Mouse (Mus musculus): ENCODE data around the gene Stx8.

The Stx8 gene

GRCm38 (mm10) chr11:68030771-68031170 lies 64.8 kb downstream of the Stx8 start:
- in situ Hi-C loops (cut with MboI; ENCODE audit: unreplicated experiment in 2 of 2), result no loop called here

DNA sequence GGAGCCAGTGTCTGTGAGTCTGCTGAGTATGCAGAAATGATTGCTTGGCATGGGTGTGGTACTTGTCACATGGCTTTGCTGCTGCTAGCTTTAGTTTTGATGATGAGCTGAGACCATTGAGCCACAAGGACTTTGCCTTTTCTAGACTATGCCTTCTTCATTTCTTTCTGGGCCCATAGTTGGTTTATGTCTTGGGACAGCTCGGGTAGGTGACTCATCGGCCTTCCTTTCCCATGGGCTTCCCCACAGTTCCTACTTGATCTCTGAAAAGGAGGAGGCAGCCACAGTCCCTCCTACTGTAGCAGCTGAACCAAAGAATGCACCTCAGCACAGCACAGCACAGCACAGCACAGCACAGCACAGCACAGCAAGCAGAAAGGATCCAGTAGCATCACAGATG lies 66.5 kb downstream of the Stx8 start:
- in situ Hi-C loops (cut with MboI; ENCODE audit: unreplicated experiment in 2 of 2), result no loop called here

DNA sequence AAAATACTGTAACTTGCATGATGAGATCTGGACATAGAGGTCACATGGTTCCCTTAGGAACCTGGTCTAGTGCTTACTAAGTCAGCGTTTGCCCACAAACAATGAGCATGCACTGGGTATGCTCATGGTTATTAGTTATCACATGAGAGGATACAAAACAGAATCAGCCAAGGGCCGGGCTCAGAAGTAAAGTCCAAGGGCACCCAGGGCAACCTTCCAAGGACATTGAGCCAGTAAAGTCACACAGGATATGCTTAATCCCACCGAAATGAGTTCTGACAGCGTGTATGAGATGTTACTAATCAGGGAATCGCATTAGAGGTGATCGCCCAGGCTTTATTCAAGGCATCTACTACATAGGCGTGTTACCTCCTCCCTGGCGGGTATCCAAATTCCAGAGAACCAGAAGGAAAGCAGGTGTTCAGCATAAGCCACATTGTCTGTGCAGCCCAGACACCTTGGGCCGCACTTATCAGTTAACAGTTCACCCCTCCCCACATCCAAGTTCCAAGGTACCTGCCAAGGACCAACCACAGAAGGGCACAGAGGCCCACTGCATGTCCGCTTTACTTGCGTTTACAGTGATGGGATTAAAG lies 67.4 kb downstream of the Stx8 start:
- in situ Hi-C loops (cut with MboI; ENCODE audit: unreplicated experiment in 2 of 2), result no loop called here

- in situ Hi-C loops (cut with MboI; ENCODE audit: unreplicated experiment in 2 of 2), result no loop called here
Observed at GRCm38 (mm10) chr11:68034422-68034821, 68.4 kb downstream of the Stx8 start.

- in situ Hi-C loops (cut with MboI; ENCODE audit: unreplicated experiment in 2 of 2), result no loop called here
Observed at GRCm38 (mm10) chr11:68035303-68035891, 69.4 kb downstream of the Stx8 start.

DNA sequence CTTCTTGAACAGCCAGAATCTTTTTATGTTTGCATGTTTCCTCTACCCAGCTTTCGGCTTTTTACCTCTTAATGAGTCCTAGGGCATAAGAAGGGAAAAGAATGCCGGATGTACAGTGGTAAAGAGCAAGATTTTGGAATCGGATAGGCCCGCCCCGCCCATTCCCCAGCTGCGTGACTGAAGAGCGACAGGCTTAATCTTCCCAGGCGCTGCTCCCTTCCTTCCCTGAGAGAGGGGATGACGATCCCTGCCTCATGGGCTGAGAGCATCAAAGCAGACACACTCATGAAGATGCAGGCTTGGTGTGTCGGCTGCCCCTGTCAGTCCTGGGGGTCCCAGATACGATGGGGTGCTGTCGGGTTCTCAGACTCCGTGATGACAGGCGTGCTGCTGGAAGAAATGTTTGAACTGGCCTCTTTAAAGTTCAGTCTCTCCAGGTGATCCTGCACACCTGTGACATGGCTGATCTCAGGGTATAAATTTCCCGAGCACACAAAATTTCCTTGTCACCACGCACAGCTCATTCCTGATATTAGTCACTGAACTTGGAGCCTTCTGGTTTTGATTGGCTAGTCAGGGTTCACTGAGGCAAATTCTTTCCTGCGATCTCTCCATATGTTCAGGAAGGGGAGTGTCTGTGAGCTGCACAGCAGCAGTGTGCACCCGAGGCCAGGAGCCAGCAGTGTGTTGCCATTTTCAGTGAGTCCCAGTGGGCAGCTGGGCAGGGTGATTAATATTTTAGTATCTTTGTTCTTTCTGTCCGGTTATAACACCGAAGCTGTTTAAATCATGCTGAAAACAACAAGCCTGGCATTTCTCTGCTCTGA lies 70.4 kb downstream of the Stx8 start:
- in situ Hi-C loops (cut with MboI; ENCODE audit: unreplicated experiment in 2 of 2), result no loop called here

DNA sequence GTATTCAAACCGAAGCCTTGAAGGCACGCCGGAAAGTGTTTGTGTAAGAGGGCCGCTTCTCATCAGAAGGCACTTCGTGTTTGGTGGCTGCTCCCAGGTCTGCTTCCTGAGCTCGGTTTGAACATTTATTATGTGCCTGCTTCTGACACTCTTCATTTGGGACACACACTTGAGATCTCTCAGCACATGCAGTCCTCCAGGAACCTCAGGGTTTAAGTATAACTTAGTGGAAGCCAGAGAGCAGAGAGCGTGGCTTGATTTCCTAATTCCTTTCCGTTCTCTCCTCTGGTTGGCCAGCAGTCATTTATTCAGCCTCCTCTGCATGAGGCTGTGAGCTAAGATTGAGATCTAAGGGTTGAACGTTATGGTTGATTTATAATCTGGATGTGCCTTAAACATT lies 71.1 kb downstream of the Stx8 start:
- in situ Hi-C loops (cut with MboI; ENCODE audit: unreplicated experiment in 2 of 2), result no loop called here

GRCm38 (mm10) chr11:68038101-68038500 lies 72.1 kb downstream of the Stx8 start:
- in situ Hi-C loops (cut with MboI; ENCODE audit: unreplicated experiment in 2 of 2), result no loop called here

DNA sequence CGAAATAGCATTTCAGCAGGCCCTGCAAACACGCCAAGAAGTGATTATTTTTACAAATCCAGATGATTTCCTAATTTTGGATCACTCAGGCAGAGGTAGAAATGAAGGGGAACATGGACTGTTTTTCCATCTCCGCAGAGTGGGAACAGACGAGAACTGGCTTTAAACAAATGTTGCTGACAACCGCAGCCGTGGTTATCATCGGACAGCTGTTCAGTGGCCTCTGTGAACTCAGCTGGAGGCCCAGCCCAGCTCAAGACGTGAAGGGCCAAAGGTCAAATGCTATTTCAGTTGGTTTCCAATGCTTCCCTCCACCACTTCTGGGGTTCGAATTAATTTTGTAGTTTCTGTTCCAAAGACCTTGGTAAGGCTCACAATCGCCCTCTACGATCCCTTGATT lies 78.2 kb downstream of the Stx8 start:
- in situ Hi-C loops (cut with MboI; ENCODE audit: unreplicated experiment in 2 of 2), result no loop called here

DNA sequence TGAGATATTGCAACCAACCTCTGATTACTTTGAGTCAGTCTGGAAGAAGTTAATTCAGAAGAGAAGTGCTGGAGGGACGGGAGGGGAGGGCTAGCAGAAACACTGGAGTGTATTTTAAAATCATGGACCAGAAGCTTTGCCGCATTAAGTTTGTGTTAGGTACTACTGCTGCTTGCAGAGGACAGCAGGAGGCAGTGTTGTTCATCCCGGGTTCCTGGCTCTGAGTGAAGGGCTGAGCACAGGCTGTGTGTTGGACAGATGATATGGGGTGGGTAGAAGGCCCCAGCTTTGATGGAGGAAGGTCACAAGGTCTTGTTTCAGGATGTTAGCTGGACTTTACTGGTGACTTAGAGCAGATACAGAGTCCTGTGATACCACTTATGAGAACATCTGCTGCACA lies 80.9 kb downstream of the Stx8 start:
- in situ Hi-C loops (cut with MboI; ENCODE audit: unreplicated experiment in 2 of 2), result no loop called here

- in situ Hi-C loops (cut with MboI; ENCODE audit: unreplicated experiment in 2 of 2), result no loop called here
Observed at GRCm38 (mm10) chr11:68049261-68050165, 83.5 kb downstream of the Stx8 start.

DNA sequence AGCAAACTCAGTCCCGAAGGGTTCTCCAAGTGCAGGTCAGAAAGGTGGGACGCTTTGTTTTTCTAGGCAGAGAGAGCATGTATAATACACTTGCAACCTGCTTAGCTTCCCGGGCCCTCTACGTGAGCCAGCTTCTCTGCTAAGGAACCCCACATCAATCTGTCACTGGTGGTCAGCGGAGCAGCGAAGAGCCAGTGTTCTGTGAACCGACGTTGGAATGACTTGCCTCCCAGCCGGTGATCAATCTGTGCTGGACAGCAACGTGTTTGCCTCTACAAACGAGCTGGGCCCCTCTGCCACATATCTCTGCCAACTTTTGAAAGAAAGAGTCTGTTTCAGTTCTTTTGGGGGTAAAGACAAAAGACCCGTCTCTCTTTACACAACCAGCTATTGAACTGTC lies 84.7 kb downstream of the Stx8 start:
- in situ Hi-C loops (cut with MboI; ENCODE audit: unreplicated experiment in 2 of 2), result no loop called here

GRCm38 (mm10) chr11:68051305-68051704 lies 85.3 kb downstream of the Stx8 start:
- in situ Hi-C loops (cut with MboI; ENCODE audit: unreplicated experiment in 2 of 2), result no loop called here

DNA sequence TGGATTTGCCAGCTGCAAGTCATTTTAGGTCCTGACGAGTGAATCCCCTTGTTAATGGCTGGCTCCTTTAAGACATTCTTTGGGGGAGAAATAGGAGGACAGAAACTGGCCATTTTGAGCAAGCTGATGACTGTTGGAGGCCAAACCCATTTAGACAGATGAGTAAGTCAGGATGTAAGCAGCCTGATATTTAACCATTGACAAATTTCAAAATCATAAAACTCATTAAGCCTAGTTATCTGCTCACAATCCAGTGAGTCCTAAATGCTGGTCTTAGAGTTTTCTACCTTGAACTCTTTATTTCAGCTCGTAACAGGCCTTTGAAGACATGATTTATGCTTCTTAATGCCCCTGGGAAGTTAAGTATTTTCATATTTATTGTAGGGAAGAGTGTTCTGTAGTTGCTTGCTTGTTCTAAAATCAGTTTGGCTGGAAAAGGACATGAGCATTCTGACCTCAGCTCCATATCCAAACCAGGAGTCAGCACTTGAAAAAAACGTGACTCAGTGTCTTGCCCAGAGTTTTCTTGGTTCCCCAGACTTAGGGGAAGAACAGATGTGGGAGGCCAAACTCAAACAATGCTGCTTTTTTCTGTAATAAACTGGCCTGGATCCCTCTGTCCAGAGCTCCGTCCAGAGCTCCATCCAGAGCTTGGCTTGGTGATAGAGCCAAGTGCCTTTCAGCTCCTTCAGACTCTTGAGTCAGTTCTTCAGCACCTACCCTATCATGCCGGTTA lies 92.6 kb downstream of the Stx8 start:
- in situ Hi-C loops (cut with MboI; ENCODE audit: unreplicated experiment in 2 of 2), result no loop called here

DNA sequence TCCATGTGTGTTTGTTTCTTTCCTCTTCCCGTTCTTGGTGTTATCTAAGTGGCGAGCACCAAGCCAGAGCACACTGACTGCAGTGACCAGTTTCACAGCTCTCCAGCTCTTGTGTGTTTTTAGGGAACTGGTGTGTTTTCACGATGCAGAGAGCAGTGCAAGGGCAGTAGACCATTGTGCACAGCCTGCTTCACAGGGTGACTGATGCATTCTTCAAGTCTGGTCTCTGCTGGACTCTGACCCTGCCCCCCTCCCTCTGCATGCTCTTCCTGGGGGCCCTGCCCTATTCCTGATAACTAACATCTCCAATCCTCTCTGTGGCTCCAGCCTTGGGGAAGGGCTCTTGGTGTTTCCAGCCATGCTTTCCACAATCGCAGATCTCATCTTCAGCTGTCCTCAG lies 94.7 kb downstream of the Stx8 start:
- in situ Hi-C loops (cut with MboI; ENCODE audit: unreplicated experiment in 2 of 2), result no loop called here

DNA sequence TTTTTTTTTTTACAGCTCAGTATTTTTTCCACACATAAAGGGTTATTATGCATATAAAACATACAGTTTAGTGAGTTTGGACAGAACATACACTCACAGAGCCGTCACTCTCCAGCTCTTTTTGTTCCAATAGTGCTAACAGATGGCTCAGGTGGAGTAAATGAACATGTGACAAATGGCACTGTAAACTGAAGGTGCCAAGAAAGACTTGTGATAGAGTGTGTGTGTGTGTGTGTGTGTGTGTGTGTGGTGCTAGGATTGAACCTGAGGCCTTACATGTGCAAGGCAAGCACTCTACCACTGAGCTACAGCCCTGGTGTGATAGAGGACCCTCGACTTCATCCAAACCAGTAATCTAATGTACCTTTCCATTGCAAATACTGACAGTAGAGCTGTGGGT lies 96.1 kb downstream of the Stx8 start:
- in situ Hi-C loops (cut with MboI; ENCODE audit: unreplicated experiment in 2 of 2), result no loop called here

GRCm38 (mm10) chr11:68067806-68068205 lies 101.8 kb downstream of the Stx8 start:
- in situ Hi-C loops (cut with MboI; ENCODE audit: unreplicated experiment in 2 of 2), result no loop called here

GRCm38 (mm10) chr11:68070086-68070485 lies 104.1 kb downstream of the Stx8 start:
- in situ Hi-C loops (cut with MboI; ENCODE audit: unreplicated experiment in 2 of 2), result no loop called here

DNA sequence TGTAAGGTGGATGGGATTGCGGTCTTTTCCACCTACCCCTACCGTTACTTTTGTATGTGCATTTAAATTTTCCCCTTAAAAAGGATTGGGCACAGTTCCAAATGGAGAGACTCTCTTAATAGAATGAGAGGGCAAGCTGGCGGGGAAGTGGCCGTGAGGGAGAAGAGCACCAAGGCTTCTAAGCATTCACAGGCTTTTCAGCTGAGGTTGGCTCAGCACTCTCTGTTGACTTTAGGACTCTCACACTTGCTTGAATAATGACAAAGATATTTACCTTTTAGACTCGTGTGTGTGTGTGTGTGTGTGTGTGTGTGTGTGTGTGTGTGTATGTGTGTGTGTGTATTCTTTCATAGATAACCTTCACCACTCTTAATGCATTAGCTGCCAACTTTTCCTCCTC lies 105.8 kb downstream of the Stx8 start:
- in situ Hi-C loops (cut with MboI; ENCODE audit: unreplicated experiment in 2 of 2), result no loop called here

- in situ Hi-C loops (cut with MboI; ENCODE audit: unreplicated experiment in 2 of 2), result no loop called here
Observed at GRCm38 (mm10) chr11:68072597-68073210, 106.7 kb downstream of the Stx8 start.

All from v-Abl transformed pro-B cells (cell line).